Mouse (Mus musculus): ENCODE data around the gene Pcsk6. TPM values are rescaled to one million over a fixed set of nuclear protein-coding genes. Genes with fewer than 3 reads are reported as not detected.

Pcsk6 gene
- polyA plus RNA-seq, 1 experiment, result 52.0 TPM

GRCm38 (mm10) chr7:65992329-65992728, 130.8 kb downstream of the Pcsk6 start:
- Histone ChIP-seq H3K4me1 (ENCODE audit: control insufficient read depth, insufficient read depth, low read length) (peaks cover 8% of the 10 kb centered on the region), H3K4me3 (replicated peaks; ENCODE audit: insufficient read depth, low read depth, low read length) (no peak overlapping the region), H3K27ac (ENCODE audit: insufficient read depth, low read length) (no peak overlapping the region), H3K27me3 (ENCODE audit: control insufficient read depth, insufficient read depth, low read length) (no peaks in the 10 kb centered on the region)
- no peak for DNase-seq
- TF ChIP-seq POLR2A (IDR thresholded peaks at IDR 0.05; ENCODE audit: borderline replicate concordance, insufficient read depth, low read length) (no peak), CTCF (IDR thresholded peaks at IDR 0.05; ENCODE audit: borderline replicate concordance, insufficient read depth, low read depth, low read length) (no peak)
- WGBS, result 94% methylated on average over 6 of the region's 6 CpGs

- H3K4me1 ChIP-seq (ENCODE audit: control insufficient read depth, insufficient read depth, low read length), result peaks cover 6% of the 10 kb centered on the region
- 81% methylated on average over 3 of the region's 3 CpGs for WGBS
- no peak overlapping the region for H3K27ac ChIP-seq (ENCODE audit: insufficient read depth, low read length)
These were observed 131.9 kb downstream of the Pcsk6 start for GRCm38 (mm10) chr7:65993410-65993809.

GRCm38 (mm10) chr7:66001035-66001754, 139.7 kb downstream of the Pcsk6 start:
- no peak overlapping the region for H3K27ac ChIP-seq (ENCODE audit: insufficient read depth, low read length)
- DNase-seq, result peak; percentile 42 to 57
- H3K4me1 ChIP-seq (ENCODE audit: control insufficient read depth, insufficient read depth, low read length), result peaks cover 12% of the 10 kb centered on the region
- no peaks in the 10 kb centered on the region for H3K27me3 ChIP-seq (ENCODE audit: control insufficient read depth, insufficient read depth, low read length)
- TF ChIP-seq POLR2A (IDR thresholded peaks at IDR 0.05; ENCODE audit: borderline replicate concordance, insufficient read depth, low read length) (no peak), CTCF (IDR thresholded peaks at IDR 0.05; ENCODE audit: borderline replicate concordance, insufficient read depth, low read depth, low read length) (no peak)
- no peak overlapping the region for H3K4me3 ChIP-seq (replicated peaks; ENCODE audit: insufficient read depth, low read depth, low read length)
- 33% methylated on average over 16 of the region's 16 CpGs for WGBS

More at GRCm38 (mm10) chr7:65993410-65993809, 131.9 kb downstream of the Pcsk6 start:
- Histone ChIP-seq H3K4me3 (replicated peaks; ENCODE audit: insufficient read depth, low read depth, low read length) (no peak overlapping the region), H3K27me3 (ENCODE audit: control insufficient read depth, insufficient read depth, low read length) (no peaks in the 10 kb centered on the region)
- no peak for DNase-seq
- no peak for TF ChIP-seq POLR2A (IDR thresholded peaks at IDR 0.05; ENCODE audit: borderline replicate concordance, insufficient read depth, low read length)
- no peak for TF ChIP-seq CTCF (IDR thresholded peaks at IDR 0.05; ENCODE audit: borderline replicate concordance, insufficient read depth, low read depth, low read length)

GRCm38 (mm10) chr7:66001797-66002196, 140.3 kb downstream of the Pcsk6 start:
- WGBS, result 90% methylated on average over 3 of the region's 3 CpGs
- Histone ChIP-seq H3K4me3 (replicated peaks; ENCODE audit: insufficient read depth, low read depth, low read length) (no peak overlapping the region), H3K4me1 (ENCODE audit: control insufficient read depth, insufficient read depth, low read length) (peaks cover 12% of the 10 kb centered on the region), H3K27ac (ENCODE audit: insufficient read depth, low read length) (no peak overlapping the region), H3K27me3 (ENCODE audit: control insufficient read depth, insufficient read depth, low read length) (no peaks in the 10 kb centered on the region)
- DNase-seq, result no peak
- TF ChIP-seq CTCF (IDR thresholded peaks at IDR 0.05; ENCODE audit: borderline replicate concordance, insufficient read depth, low read depth, low read length) (no peak), POLR2A (IDR thresholded peaks at IDR 0.05; ENCODE audit: borderline replicate concordance, insufficient read depth, low read length) (no peak)

GRCm38 (mm10) chr7:66003447-66003846, 141.9 kb downstream of the Pcsk6 start:
- H3K4me1 ChIP-seq (ENCODE audit: control insufficient read depth, insufficient read depth, low read length), result peaks cover 17% of the 10 kb centered on the region
- no peak overlapping the region for H3K4me3 ChIP-seq (replicated peaks; ENCODE audit: insufficient read depth, low read depth, low read length)
- no peak for TF ChIP-seq CTCF (IDR thresholded peaks at IDR 0.05; ENCODE audit: borderline replicate concordance, insufficient read depth, low read depth, low read length)
- TF ChIP-seq POLR2A (IDR thresholded peaks at IDR 0.05; ENCODE audit: borderline replicate concordance, insufficient read depth, low read length), result no peak
- no peaks in the 10 kb centered on the region for H3K27me3 ChIP-seq (ENCODE audit: control insufficient read depth, insufficient read depth, low read length)
- 68% methylated on average over 5 of the region's 5 CpGs for WGBS
- no peak overlapping the region for H3K27ac ChIP-seq (ENCODE audit: insufficient read depth, low read length)
- peak in 1 of 2 experiments; percentile 51 for DNase-seq

- Histone ChIP-seq H3K27ac (ENCODE audit: insufficient read depth, low read length) (no peak overlapping the region), H3K4me1 (ENCODE audit: control insufficient read depth, insufficient read depth, low read length) (peaks cover 17% of the 10 kb centered on the region), H3K27me3 (ENCODE audit: control insufficient read depth, insufficient read depth, low read length) (no peaks in the 10 kb centered on the region), H3K4me3 (replicated peaks; ENCODE audit: insufficient read depth, low read depth, low read length) (no peak overlapping the region)
- TF ChIP-seq CTCF (IDR thresholded peaks at IDR 0.05; ENCODE audit: borderline replicate concordance, insufficient read depth, low read depth, low read length) (no peak), POLR2A (IDR thresholded peaks at IDR 0.05; ENCODE audit: borderline replicate concordance, insufficient read depth, low read length) (no peak)
- 91% methylated on average over 13 of the region's 13 CpGs for WGBS
- DNase-seq, result no peak
These were observed 142.5 kb downstream of the Pcsk6 start for GRCm38 (mm10) chr7:66003865-66004638.

GRCm38 (mm10) chr7:66005066-66005465, 143.5 kb downstream of the Pcsk6 start:
- Histone ChIP-seq H3K4me3 (replicated peaks; ENCODE audit: insufficient read depth, low read depth, low read length) (no peak overlapping the region), H3K27ac (ENCODE audit: insufficient read depth, low read length) (no peak overlapping the region), H3K27me3 (ENCODE audit: control insufficient read depth, insufficient read depth, low read length) (no peaks in the 10 kb centered on the region), H3K4me1 (ENCODE audit: control insufficient read depth, insufficient read depth, low read length) (peaks cover 25% of the 10 kb centered on the region)
- WGBS, result 94% methylated on average over 10 of the region's 10 CpGs
- TF ChIP-seq POLR2A (IDR thresholded peaks at IDR 0.05; ENCODE audit: borderline replicate concordance, insufficient read depth, low read length) (no peak), CTCF (IDR thresholded peaks at IDR 0.05; ENCODE audit: borderline replicate concordance, insufficient read depth, low read depth, low read length) (no peak)
- no peak for DNase-seq

All from cerebellum, adult 2 months (tissue).